Mouse (Mus musculus) frontal cortex, adult 2 months (tissue): ENCODE data around the gene Adamts16. TPM values are rescaled to one million over a fixed set of nuclear protein-coding genes. Genes with fewer than 3 reads are reported as not detected.

Source experiments
- DNase-seq, 2 experiments: peaks; one replicate each; pipeline ENCODE4 v3.0.0; 2022; ENCODE audit warnings: low spot score in 1 of 2; ENCODE audit errors: extremely low spot score in 1 of 2
- polyA plus RNA-seq: library from polyadenylated mRNA; depleted of rRNA; stranded (reverse); fragments of >200 nt; gene quantifications from 2 replicates; pipeline ENCODE4 v1.2.3, GENCODE M21; 2012; rRNA removed

Gene Adamts16
- polyA plus RNA-seq, 1 experiment, result 5.1 TPM

DNA sequence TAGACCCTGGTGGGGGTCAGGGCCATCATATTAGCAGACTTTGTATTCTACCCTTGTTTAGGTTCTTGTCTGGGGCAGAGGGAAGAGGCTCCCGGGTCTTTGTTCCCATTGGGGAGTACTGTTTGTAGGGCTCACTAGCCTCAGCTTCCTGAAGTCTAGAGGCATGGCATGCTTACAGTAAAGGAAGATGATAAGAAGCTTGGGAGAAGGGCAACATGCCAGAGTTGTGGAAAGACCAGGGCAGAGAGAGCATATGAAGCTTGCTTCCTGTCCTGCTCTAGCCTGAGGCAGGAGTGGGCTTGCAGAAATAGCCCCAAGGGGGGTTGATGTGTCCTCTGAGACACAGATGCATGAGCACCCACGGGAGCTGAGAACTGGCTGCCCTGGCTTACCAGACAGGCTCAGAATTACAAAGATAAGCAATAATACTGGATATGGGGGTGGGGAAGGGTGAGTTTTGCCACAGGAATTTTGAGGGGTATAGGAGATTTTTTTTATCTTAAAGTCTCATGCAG lies 117.4 kb downstream of the Adamts16 start:
- DNase-seq, result no peak

DNA sequence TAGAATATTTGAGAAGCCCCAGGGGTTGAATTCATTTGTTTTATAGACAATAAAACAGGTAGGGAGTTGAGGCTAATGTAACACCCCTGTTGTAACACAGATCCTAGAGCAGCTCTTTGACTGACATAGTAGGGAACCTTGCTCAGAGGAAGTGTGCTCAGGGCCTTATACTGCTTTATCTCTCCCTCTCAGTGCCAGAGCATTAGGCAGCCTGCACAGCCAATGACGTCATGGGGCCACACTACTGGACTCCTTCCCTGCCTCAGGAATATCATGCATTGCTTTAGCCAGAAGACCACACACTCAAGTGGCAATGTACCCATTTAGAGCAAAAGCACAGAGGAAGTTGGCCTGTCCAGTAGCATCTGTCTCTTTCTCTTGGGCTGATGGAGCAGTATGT lies 121.6 kb downstream of the Adamts16 start:
- no peak for DNase-seq

- no peak for DNase-seq
Measured at GRCm38 (mm10) chr13:70718814-70719213, 122.8 kb downstream of the Adamts16 start.

DNA sequence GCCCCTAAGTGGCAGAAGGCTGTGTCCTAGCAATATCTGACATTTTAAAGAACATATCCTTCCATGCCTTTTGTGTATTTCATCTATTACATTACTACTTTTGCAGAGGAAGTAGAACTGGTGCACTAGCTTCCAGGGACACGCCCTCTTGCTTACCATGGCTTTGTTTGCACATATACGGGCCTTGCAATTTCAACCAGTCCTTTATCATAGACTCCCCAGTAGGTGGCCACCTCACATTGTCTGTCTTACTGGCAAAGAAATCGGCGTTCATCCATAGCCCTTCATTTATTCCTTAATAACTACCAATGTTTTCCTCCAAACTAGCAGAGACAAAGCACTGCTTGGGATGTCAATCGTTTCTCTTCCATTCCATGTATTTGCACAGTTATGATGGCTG lies 125.6 kb downstream of the Adamts16 start:
- DNase-seq, result no peak

DNA sequence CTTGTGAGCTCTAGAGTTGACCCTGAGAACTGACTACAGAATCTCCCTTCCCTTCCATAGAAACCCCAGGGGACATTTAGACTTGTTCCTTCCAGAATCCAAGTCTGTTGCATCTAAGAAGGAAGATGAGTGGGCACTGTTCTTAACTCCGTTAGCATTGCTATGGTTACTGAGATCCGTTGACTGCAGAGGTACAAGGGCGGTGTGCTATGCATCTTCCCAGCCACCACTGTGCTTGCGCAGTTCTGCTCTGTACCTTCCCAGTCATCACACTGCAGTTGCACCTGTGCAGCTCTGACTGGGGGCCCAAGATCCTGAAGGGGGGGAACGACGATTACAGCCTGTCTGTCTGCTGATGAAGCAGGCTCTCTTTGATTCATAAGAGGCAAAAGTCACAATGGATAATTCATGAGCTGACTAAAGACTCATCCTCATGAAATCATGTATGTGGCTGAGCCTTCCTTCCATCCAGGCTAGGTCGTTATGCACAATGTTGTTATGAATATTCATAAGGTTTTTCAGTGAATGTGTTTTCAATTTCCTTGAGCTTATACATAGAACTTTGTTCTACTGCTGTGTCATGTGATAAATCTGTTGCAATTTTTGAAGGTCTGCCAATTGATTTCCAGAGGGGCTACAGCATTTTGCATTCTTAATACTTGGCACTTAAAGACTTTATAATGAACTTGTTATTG lies 127.4 kb downstream of the Adamts16 start:
- DNase-seq, result peak; percentile 38 to 66

DNA sequence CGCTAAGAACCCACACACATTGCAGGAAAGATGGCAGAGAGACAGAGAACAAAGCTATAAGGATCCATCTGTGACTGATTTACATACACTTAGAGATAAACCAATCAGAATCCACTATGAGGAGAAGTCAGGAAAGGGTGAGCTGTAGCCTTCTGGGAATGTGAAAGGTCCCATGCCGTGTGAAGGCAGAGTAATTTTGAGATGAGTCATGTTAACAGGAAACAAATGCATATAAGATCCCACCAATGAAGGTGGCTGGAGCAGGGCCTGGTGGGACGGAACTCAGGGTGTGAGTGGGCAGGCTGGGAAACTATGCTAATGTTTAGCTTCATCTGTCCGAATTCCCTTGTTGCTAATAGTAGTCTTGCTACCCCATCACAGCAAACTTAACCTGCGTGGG lies 128.3 kb downstream of the Adamts16 start:
- DNase-seq, result no peak

GRCm38 (mm10) chr13:70707158-70707854 lies 134.3 kb downstream of the Adamts16 start:
- DNase-seq, result no peak

DNA sequence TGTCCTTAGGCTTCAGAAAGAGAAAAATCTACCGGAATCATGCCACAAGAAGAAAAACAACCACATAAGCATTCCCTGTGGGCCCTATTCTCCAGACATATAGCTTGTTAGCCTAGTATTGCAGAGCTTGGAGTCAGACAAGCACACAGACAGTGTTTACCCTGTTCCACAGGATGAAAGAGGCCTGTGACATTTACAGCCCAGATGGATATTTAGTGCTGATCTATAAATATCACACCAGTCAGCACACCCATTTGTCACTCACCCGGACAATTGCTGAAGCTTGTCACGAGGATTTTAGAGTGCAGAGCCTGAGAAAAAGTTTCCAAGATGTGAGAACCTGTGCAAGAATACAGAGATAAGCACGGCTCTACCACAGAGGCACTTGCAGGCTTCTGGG lies 138.7 kb downstream of the Adamts16 start:
- DNase-seq, result no peak

GRCm38 (mm10) chr13:70698812-70699387 lies 142.7 kb downstream of the Adamts16 start:
- peak; percentile 29 to 53 for DNase-seq

DNA sequence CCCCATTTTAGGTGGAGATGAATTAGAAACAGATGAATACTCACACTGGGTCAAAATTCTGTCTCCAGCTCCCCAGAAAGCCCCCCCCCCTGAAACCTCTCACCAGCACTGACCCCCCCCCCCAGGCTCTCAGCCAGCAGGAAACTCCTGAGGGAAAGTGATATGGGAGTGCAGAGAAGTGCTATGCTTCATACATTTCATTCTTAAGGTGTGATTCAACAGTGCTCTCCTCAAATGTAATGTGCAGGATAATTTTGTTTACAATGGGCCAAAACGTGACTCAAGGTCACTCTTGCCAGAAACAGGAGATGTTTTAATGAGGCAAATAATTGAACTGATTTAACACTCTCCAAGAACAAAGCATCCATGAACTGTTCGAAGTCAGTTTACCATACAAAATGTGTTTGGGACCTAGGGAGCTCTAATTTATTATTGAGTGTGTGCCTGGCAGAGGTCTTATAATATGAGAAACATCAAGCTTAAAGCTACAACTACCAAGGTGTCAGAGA lies 152.1 kb downstream of the Adamts16 start:
- DNase-seq, result no peak

- no peak for DNase-seq
Measured at GRCm38 (mm10) chr13:70685825-70686224, 155.8 kb downstream of the Adamts16 start.

DNA sequence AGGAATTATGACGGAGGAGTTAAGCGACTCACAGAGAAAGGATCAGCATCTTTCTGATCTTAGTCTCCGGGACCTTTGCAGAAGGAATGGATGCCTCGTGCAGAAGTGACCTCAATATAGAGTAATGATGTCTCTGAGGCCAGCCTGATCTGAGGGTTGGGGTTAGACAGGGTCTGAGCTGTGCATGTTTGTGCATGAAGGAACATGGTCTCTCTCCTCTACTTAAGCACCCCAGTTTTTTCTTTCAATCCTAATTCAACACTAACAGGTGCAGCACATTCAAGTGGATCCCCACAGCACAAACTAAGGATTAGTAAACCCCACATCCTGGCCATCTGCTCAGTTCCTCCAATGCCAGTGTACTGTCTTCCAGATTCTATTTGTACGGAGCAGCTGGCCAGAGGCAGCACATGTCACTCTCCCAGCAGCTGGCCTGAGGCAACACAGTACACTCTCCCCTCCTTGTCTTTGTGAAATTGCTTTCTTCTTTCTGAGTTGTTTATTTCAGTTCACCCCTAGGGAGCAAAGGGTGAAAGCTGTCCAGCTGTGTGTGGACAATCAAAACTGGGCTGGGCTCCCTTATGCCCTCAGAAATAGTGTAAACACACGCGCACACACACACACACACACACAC lies 156.5 kb downstream of the Adamts16 start:
- no peak for DNase-seq

DNA sequence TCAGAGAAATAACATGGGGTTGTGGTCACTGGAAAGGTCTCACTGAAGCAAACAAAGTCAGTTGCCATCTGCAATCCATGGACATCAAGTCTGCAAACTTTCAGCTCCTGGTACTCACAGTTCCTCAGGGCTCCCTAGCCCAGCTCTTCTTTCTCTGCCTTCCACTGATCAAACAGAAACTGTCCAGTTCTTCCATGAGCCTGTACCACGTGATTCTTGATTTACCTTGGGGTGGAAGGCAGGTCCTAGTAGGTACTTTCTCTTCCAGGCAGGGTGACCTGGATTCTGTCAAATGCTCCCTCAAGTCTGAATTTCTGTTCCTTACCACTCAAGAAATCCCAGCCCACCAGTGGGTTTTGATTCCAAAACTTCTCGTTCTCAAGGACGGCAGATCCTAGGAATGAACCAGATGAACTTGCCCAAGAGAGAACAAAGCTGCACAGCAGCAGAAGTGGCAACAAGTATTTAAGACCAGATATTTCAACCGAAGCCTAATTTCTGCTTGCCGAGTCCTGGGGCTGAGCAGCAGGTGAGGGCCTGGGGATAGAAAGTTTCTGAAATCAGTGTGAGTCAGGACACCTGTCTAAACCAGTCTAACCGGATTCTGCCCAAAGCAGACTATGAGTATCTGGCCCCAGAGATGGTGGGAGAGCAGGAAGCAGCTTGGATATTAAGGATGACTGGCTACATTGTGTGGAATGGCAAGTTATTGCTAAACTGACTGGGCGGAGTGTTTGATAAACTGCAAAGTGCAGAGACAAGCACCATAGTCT lies 160.0 kb downstream of the Adamts16 start:
- no peak for DNase-seq

GRCm38 (mm10) chr13:70680316-70680715 lies 161.3 kb downstream of the Adamts16 start:
- DNase-seq, result no peak

Other genes starting within 250 kb of the Adamts16 start
- gene Ice1, start 204.2 kb downstream of the Adamts16 start, polyA plus RNA-seq, result 106 and 119 TPM in 2 replicates